Mouse (Mus musculus): Measurements from ENCODE around the gene Zfp334. TPM values are rescaled to one million over a fixed set of nuclear protein-coding genes. Genes with fewer than 3 reads are reported as not detected.
A peak's percentile ranks its signal among the peaks of the same experiment; 100 is the strongest.

The Zfp334 gene
- polyA plus RNA-seq, 1 experiment from 2014 or later: 16.9 TPM

DNA sequence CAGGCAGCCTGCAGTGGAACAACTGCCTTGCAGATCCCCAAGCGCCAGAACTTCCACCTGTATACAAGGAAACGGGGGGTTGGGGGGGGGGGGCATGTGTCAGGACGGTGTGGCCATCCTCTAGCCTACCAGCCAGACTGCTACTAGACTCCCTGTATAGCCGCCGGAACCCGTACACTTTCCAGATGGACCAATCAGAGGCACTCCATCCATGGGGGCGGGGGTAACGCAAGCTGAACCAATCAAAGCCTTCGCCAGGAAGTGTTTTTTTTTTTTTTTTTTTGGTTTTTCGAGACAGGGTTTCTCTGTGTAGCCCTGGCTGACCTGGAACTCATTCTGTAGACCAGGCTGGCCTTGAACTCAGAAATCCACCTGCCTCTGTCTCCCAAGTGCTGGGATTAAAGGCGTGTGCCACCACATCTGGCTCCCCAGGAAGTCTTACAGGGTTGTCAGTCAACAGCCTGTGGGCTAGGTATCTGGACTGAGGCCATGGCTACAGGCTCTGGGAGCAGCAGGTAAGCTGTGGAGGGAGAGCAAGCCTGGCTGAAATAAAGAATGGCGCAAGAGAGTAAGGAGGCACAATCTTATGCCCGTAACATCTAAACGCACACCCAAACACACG is 10.2 kb upstream of the Zfp334 start:
- Histone ChIP-seq H3K36me3 (no peaks in the 10 kb centered on the region), H3K27ac (peak overlapping the region; percentile 82), H3K9me3 (0 out of 2 replicates have a peak, but pooled peaks cover 4% of the 10 kb centered on the region), H3K27me3 (ENCODE audit: insufficient read depth, poor library complexity, severe bottlenecking) (no peaks in the 10 kb centered on the region), H3K4me3 (no peak overlapping the region), H3K4me1 (replicated peaks) (peaks cover 32% of the 10 kb centered on the region)
- peak; percentile 49 for DNase-seq (ENCODE audit: low spot score)
- WGBS: 62% methylated on average over 15 of the region's 15 CpGs

DNA sequence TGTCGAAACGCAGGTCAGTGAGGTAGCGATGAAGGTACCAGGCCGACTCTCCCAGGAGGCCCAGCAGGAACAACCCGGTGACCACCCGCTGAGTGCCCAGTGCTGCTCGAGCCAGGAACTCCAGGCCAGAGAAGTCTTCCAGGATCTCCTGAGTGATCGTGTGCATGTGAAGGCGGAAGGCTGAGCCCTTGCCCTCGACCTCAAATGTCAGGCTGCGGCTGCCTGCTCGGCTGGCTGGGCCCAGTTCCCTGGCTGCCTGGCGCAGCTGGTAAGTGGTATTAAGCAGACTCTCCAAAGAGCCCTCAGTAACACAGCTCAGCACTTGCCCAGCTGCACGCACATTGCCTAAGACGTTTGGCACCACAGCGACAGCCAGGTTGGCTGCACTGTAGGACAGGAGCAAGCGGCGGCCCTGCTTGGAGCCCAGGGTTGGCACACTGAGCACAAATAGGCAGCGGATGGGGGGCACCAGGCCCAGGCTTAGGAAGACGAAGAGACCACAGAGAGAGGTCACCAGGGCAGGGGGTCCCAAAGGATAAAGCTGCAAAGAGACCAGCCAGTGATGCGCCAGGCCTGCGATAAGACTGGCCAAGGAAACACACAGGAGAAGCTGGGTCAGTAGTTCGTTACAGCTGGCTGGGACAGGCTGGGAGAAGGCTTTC is 9.6 kb upstream of the Zfp334 start:
- H3K4me1 ChIP-seq (replicated peaks): peaks cover 32% of the 10 kb centered on the region
- H3K9me3 ChIP-seq: 0 out of 2 replicates have a peak, but pooled peaks cover 4% of the 10 kb centered on the region
- H3K27me3 ChIP-seq (ENCODE audit: insufficient read depth, poor library complexity, severe bottlenecking): no peaks in the 10 kb centered on the region
- no peak overlapping the region for H3K4me3 ChIP-seq
- WGBS: 70% methylated on average over 23 of the region's 23 CpGs
- H3K27ac ChIP-seq: peak overlapping the region; percentile 82
- H3K36me3 ChIP-seq: no peaks in the 10 kb centered on the region
- no peak for DNase-seq (ENCODE audit: low spot score)

DNA sequence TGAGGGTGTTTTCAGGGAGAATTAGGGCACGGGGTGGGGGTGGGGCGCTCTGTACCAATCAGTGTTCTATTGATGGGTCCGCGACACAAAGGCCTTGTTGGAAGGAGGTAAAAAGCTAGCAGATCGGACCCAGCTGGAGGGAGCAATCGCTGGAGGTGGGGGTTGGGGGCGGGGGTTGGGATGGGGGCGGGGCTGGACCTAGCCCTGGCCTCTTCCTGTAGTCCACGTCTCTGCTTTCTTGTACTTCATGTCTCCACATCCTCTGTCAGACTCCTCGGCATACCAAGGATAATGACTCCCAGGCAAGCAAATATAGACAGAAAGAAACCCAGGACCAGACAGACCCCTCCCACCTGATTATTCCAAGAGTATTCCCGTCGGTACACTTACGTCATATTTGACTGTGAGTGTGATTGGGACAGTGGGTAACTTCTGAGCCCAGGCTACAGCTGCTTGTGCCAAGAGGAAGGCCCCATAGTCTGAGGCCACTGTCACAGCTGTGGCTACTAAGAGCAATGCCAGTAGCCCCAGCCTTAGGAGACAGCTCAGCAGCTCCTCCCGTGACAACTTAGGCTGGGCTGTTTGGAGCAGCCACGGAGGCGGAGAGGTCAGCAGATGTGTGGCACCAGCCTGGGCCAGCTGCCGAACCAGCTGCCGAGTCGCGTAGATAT is 8.9 kb upstream of the Zfp334 start:
- no peaks in the 10 kb centered on the region for H3K27me3 ChIP-seq (ENCODE audit: insufficient read depth, poor library complexity, severe bottlenecking)
- WGBS: 35% methylated on average over 20 of the region's 20 CpGs
- no peak overlapping the region for H3K4me3 ChIP-seq
- H3K4me1 ChIP-seq (replicated peaks): peaks cover 29% of the 10 kb centered on the region
- H3K27ac ChIP-seq: peak overlapping the region; percentile 82
- H3K36me3 ChIP-seq: no peaks in the 10 kb centered on the region
- H3K9me3 ChIP-seq: 0 out of 2 replicates have a peak, but pooled peaks cover 4% of the 10 kb centered on the region
- peak; percentile 57 for DNase-seq (ENCODE audit: low spot score)

DNA sequence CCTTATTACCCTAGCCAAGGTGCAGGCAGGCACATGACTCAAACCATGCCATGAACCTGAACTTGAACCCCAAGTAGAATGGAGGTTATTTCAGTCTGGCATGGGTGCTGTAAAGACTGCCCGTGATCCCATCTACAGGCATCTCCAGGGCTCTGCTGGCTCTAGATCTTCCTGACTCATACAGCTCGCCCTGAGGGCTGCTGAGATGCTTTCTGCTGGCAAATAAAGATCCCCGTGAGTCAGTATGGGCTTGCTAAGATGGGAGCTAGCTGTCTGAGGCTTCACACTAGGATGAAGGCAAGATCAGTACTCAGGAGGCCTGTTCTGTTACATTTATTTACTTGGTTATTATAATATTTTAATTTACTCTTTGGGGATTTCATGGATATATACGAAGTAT is 4.1 kb upstream of the Zfp334 start:
- 0 out of 2 replicates have a peak, but pooled peaks cover 4% of the 10 kb centered on the region for H3K9me3 ChIP-seq
- H3K27me3 ChIP-seq (ENCODE audit: insufficient read depth, poor library complexity, severe bottlenecking): no peaks in the 10 kb centered on the region
- no peak for DNase-seq (ENCODE audit: low spot score)
- H3K4me3 ChIP-seq: no peak overlapping the region
- no peak overlapping the region for H3K27ac ChIP-seq
- H3K4me1 ChIP-seq (replicated peaks): peaks cover 19% of the 10 kb centered on the region
- 87% methylated on average over 4 of the region's 4 CpGs for WGBS
- no peaks in the 10 kb centered on the region for H3K36me3 ChIP-seq

DNA sequence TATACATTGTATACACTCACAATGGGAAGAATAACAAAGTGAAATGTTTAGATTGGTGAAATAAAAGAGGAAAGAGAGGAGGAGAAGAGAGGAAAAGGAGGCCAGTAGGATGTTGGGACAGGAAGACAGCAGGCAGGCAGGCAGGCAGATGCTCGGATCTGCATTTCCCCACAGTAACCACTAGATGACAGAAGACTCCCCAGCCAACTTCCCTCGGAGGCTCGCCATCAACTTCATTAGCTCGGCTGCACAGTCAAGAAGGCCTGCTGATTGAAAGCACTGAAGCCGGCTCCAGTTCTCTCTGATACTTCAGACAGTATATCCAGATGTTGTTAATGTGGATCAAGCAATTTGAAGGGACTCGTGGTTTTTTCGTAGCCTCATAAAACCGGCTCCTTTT is 3.5 kb upstream of the Zfp334 start:
- H3K4me1 ChIP-seq (replicated peaks): peaks cover 19% of the 10 kb centered on the region
- no peak overlapping the region for H3K4me3 ChIP-seq
- H3K27ac ChIP-seq: no peak overlapping the region
- H3K27me3 ChIP-seq (ENCODE audit: insufficient read depth, poor library complexity, severe bottlenecking): no peaks in the 10 kb centered on the region
- WGBS: 17% methylated on average over 8 of the region's 8 CpGs
- 0 out of 2 replicates have a peak, but pooled peaks cover 4% of the 10 kb centered on the region for H3K9me3 ChIP-seq
- H3K36me3 ChIP-seq: peaks cover 4% of the 10 kb centered on the region
- DNase-seq (ENCODE audit: low spot score): peak; percentile 60

DNA sequence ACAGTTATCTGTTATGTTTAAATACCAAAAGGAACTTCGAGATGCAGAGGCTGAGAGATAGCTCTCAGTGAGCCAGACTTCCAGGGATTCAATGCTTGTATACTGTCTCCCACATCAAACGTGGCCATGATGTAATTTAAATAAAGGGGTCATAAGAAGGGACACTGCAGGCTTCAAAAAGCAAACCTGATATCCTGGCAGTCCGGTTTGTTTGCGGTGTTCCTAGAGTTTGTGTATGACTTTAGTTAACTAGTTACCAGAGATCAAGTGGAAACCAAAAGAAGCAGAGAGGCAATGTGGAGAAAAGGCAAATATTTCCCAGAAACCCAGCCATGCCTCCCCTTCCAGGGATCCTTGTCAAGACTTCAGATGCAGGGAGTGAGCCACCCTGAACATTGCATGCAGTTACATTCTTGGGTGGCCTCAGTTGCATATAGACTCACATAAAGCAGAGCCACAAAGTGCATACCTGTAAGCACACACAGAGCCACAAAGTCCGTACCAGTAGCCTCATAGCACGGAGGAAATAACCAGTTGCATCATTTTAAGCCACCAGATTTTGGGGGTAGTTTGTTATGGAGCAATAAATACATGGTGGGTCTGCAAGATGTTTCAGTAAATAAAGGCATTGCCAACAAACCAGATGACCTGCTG is 1.4 kb upstream of the Zfp334 start:
- H3K4me3 ChIP-seq: no peak overlapping the region
- H3K27ac ChIP-seq: no peak overlapping the region
- H3K4me1 ChIP-seq (replicated peaks): peaks cover 25% of the 10 kb centered on the region
- no peaks in the 10 kb centered on the region for H3K27me3 ChIP-seq (ENCODE audit: insufficient read depth, poor library complexity, severe bottlenecking)
- WGBS: 80% methylated on average over 6 of the region's 6 CpGs
- DNase-seq (ENCODE audit: low spot score): no peak
- 0 out of 2 replicates have a peak, but pooled peaks cover 4% of the 10 kb centered on the region for H3K9me3 ChIP-seq
- H3K36me3 ChIP-seq: peaks cover 25% of the 10 kb centered on the region

DNA sequence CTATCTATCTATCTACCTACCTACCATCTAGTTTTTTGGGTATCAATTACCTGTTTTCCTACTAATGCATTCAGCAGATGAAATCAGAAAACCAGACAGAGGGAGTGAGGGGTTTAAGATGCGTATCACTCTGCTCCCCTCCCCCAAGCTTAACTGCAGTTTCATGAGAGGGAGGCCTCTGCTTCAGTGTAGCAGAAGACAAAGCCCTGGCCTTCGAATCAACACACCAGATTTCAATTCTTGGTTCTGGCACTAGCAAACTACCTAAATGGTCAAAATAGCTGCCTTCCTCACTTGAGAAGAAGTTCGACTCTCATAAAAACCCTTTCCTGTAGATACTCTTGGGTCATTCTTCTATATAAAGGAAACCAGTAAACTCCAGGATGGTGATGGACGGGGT is 689 bp downstream of the Zfp334 start:
- H3K9me3 ChIP-seq: no peaks in the 10 kb centered on the region
- no peaks in the 10 kb centered on the region for H3K27me3 ChIP-seq (ENCODE audit: insufficient read depth, poor library complexity, severe bottlenecking)
- peaks cover 46% of the 10 kb centered on the region for H3K36me3 ChIP-seq
- peak overlapping the region; percentile 64 for H3K4me3 ChIP-seq
- 8% methylated on average over 4 of the region's 4 CpGs for WGBS
- no peak for DNase-seq (ENCODE audit: low spot score)
- peaks cover 25% of the 10 kb centered on the region for H3K4me1 ChIP-seq (replicated peaks)
- H3K27ac ChIP-seq: peak overlapping the region; percentile 95

DNA sequence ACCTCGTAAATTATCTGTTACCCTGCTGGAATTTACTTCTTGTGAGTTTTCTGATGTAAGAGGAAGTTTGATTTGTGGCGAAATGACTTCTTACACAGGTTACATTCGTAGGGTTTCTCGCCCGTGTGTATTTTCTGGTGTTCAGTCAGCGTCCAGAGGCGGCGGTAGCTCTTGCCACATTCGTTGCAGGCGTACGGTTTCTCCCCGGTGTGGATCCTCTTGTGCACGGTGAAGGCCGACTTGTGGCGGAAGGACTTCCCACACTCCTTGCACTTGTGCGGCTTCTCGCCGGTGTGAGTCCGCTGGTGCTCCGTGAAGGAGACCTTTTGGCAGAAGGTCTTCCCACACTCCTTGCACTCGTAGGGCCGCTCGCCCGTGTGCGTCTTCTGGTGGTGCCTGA is 8.0 kb downstream of the Zfp334 start:
- H3K36me3 ChIP-seq: peaks cover 100% of the 10 kb centered on the region

DNA sequence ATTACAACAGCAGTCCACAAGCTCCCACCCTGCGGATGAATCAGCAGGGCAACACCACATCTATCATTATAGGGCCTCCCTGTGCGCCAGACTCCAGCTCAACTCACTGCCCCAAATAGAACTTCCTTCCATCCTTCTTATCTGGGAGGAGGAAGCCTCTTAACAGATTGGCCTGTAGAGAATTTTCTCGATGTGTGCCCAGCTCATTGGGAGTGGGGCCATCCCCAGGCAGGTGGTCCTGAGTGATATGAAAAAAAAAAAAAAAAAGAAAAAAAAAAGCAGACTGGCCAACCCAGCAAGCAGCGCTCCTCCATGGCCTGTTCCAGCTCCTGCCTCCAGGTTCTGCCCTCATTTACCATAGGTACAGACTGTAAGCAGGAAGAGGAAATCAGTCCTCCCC is 12.1 kb downstream of the Zfp334 start:
- 75% methylated on average over 4 of the region's 4 CpGs for WGBS
- H3K4me3 ChIP-seq: no peak overlapping the region
- H3K9me3 ChIP-seq: peaks cover 17% of the 10 kb centered on the region
- H3K4me1 ChIP-seq (replicated peaks): 0 out of 2 replicates have a peak, but pooled peaks cover under 1% of the 10 kb centered on the region
- no peak for DNase-seq (ENCODE audit: low spot score)
- H3K27me3 ChIP-seq (ENCODE audit: insufficient read depth, poor library complexity, severe bottlenecking): no peaks in the 10 kb centered on the region
- peaks cover 70% of the 10 kb centered on the region for H3K36me3 ChIP-seq
- no peak overlapping the region for H3K27ac ChIP-seq

More for the DNA sequence above, 8.0 kb downstream of the Zfp334 start:
- DNase-seq (ENCODE audit: low spot score): no peak
- Histone ChIP-seq H3K9me3 (peaks cover 26% of the 10 kb centered on the region), H3K4me1 (replicated peaks) (0 out of 2 replicates have a peak, but pooled peaks cover 3% of the 10 kb centered on the region), H3K27me3 (ENCODE audit: insufficient read depth, poor library complexity, severe bottlenecking) (no peaks in the 10 kb centered on the region), H3K4me3 (no peak overlapping the region), H3K27ac (no peak overlapping the region)
- WGBS: 98% methylated on average over 25 of the region's 25 CpGs

DNA sequence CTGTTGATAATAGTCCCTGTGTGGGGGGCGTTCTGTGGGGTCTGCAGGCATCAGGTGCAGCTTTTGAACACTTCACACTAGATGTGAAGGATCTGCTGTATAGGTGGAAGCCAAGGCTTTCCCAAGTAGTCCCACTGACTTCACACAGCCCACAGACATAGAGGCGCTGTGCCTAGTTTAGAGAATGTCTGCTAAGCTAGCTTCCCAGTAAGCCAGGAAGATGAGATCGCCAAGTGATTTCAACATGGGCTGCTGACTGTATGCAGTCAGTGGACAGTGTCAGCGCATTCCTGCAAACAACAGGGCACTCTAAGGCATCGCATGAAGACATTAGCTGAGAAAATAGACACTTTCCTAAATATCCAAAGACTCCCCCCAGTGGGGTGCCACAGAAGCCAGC is 12.6 kb downstream of the Zfp334 start:
- WGBS: 84% methylated on average over 5 of the region's 5 CpGs
- 0 out of 2 replicates have a peak, but pooled peaks cover 2% of the 10 kb centered on the region for H3K4me1 ChIP-seq (replicated peaks)
- H3K4me3 ChIP-seq: no peak overlapping the region
- peaks cover 64% of the 10 kb centered on the region for H3K36me3 ChIP-seq
- H3K27ac ChIP-seq: no peak overlapping the region
- no peaks in the 10 kb centered on the region for H3K27me3 ChIP-seq (ENCODE audit: insufficient read depth, poor library complexity, severe bottlenecking)
- no peak for DNase-seq (ENCODE audit: low spot score)
- peaks cover 12% of the 10 kb centered on the region; the same call in 1 of the 2 replicates for H3K9me3 ChIP-seq

DNA sequence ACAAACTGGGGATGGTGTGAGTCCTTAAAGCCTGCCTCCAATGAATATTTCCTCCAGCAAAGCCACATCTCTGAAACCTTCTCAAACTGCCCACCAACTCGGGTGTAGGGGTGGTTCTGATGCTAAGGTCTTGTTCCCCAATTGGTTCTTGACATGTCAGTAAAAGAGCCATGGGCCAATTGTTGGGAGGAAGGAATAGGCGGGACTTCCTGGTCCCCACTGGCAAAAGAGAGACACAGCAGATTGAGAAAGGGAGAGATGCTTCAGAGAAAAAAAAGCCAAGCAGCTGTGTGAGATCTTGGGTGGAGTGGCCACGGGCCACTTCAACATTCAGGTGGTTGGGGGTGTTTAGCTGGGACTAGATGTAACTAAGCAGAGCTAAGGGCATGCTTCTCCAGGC is 17.0 kb downstream of the Zfp334 start:
- DNase-seq (ENCODE audit: low spot score): no peak
- H3K4me1 ChIP-seq (replicated peaks): peaks cover 31% of the 10 kb centered on the region
- WGBS: 25% methylated on average over 3 of the region's 3 CpGs
- H3K27ac ChIP-seq: peak overlapping the region; percentile 50
- H3K9me3 ChIP-seq: peaks cover 5% of the 10 kb centered on the region; the same call in 1 of the 2 replicates
- peaks cover 20% of the 10 kb centered on the region for H3K36me3 ChIP-seq
- H3K27me3 ChIP-seq (ENCODE audit: insufficient read depth, poor library complexity, severe bottlenecking): peaks cover 15% of the 10 kb centered on the region; the same call in 1 of the 2 replicates
- H3K4me3 ChIP-seq: peak overlapping the region; percentile 16; the same call in 1 of the 2 replicates

DNA sequence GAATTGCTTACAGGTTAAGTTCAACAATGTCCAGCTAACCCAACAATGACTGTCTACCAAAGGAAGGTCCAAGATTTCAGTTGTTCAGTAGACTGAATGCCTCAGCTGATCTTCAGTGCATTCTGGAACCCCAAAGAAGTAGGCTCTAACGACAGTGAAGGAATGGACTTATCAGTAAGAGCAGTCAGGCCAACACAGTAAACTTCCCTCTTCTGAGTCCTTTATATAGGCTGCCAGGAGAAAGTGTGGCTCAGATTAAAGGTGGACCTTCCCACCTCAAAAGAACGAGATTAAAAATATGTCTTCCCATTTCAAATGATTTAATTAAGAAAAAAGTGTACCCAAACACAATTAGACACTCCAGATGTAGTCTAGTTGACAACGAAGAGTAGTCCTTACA is 17.7 kb downstream of the Zfp334 start:
- Histone ChIP-seq H3K9me3 (peaks cover 5% of the 10 kb centered on the region; the same call in 1 of the 2 replicates), H3K4me1 (replicated peaks) (peaks cover 31% of the 10 kb centered on the region), H3K4me3 (no peak overlapping the region), H3K27ac (no peak overlapping the region), H3K36me3 (peaks cover 13% of the 10 kb centered on the region), H3K27me3 (ENCODE audit: insufficient read depth, poor library complexity, severe bottlenecking) (peaks cover 20% of the 10 kb centered on the region; the same call in 1 of the 2 replicates)
- no peak for DNase-seq (ENCODE audit: low spot score)
- 82% methylated on average over 3 of the region's 3 CpGs for WGBS
